Mouse (Mus musculus) bone marrow macrophage, adult 2 months (primary cell): Measurements from ENCODE around the gene B4galt2.

Source experiments
- CTCF ChIP-seq: IDR thresholded peaks from 2 replicates; pipeline ENCODE4 v1.5.1; 2012; ENCODE audit warnings: low read depth, mild to moderate bottlenecking, low read length, moderate library complexity
- POLR2A ChIP-seq: IDR thresholded peaks from 2 replicates; pipeline ENCODE4 v1.6.1; 2012; ENCODE audit warnings: mild to moderate bottlenecking, low read depth, low read length, borderline replicate concordance

DNA sequence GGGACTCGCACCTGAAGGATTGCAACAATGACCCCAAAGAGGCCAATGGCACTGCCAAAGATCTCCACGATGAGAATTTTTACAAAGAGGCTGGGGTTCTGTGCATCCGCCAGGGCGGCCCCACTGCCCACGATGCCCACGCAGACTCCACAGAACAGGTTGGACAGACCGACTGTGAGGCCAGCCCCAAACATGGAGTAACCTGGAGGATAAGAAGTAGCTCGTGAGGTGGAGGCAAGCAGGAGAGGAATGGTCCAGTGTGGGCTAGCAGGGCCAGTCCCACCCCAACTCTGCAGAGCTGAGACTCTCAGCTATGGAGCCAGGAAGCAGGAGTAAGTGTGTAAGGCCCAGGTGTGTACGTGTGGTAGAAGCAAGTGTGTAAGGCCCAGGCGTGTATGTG, 1.8 kb upstream of the B4galt2 start:
- TF ChIP-seq POLR2A (no peak), CTCF (no peak)
